Mouse (Mus musculus): ENCODE data around the gene Tars2. TPM values are rescaled to one million over a fixed set of nuclear protein-coding genes. Genes with fewer than 3 reads are reported as not detected.
"Not testable (repeated sequence)": the region's sequence is repeated elsewhere in the genome, so short reads cannot be mapped to it uniquely, and the experiment has no call there.

Tars2 gene
- 47.3 and 58.4 TPM in 2 replicates for polyA plus RNA-seq (2015; fragmentation: Nextera tagmentation; extraction: Ambion mirVana)

DNA sequence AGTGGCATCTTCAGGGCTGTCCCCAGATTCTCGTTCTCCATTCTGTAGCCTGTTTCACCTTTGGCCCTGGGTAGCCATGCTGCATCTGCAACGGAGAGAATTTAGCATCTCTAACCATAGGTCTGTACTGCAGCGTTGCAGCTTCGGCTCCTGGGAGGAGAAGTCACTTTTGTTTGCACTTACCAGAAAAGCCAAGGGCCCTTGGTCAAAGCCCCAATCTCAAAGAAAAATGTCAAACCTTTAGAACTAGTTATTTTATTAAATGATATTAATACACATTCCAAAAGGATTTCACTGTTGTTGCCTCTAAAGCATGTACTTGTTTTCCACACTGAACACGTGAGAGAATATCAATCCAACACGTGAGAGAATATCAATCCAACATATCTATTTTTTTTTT is at the start of gene Tars2:
Gene Tars2 (minus strand): TSS at position 101 of the 400 bp plus-strand sequence.
- no peaks in the 10 kb centered on the region for H3K9me3 ChIP-seq (replicated peaks)
- no peak for ATAC-seq (replicated peaks; ENCODE audit: low FRiP score)
- 88% methylated on average over 6 of the region's 6 CpGs for WGBS
- H3K27ac ChIP-seq = no peak within 1 kb of the TSS
- peaks cover 22% of the 10 kb centered on the region for H3K36me3 ChIP-seq
- no peak within 1 kb of the TSS for H3K4me3 ChIP-seq (replicated peaks)
- no peaks in the 10 kb centered on the region for H3K27me3 ChIP-seq
- peaks cover 4% of the 10 kb centered on the region; the same call in 1 of the 2 replicates for H3K4me1 ChIP-seq
- no peak within 1 kb of the TSS for H3K9ac ChIP-seq
- no peak within 1 kb of the TSS for H3K4me2 ChIP-seq

- no peak overlapping the region for H3K4me3 ChIP-seq (replicated peaks)
- no peak overlapping the region for H3K9ac ChIP-seq
- 44% methylated on average over 2 of the region's 2 CpGs for WGBS
- no peaks in the 10 kb centered on the region for H3K4me1 ChIP-seq
- peaks cover 20% of the 10 kb centered on the region for H3K36me3 ChIP-seq
- H3K4me2 ChIP-seq = no peak overlapping the region
- no peaks in the 10 kb centered on the region for H3K27me3 ChIP-seq
- H3K27ac ChIP-seq = no peak overlapping the region
- H3K9me3 ChIP-seq (replicated peaks) = no peaks in the 10 kb centered on the region
- ATAC-seq (replicated peaks; ENCODE audit: low FRiP score) = no peak
These were observed 48.4 kb upstream of the Tars2 start for GRCm38 (mm10) chr3:95808384-95808783.

DNA sequence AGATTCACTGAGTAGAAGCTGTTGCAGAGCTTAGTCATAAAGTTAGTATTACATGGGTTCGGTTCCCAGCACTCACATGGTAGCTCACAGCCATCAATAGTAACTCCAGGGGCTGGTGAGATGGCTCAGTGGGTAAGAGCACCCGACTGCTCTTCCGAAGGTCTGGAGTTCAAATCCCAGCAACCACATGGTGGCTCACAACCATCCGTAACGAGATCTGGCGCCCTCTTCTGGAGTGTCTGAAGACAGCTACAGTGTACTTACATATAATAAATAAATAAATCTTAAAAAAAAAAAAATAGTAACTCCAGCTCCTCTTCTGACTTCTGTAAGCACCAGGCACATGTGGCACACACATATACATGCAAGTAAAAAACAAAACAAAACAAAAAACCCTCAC is 47.6 kb upstream of the Tars2 start:
- not testable (repeated sequence) for H3K27me3 ChIP-seq; H3K4me1 ChIP-seq; H3K4me2 ChIP-seq; H3K27ac ChIP-seq; H3K9me3 ChIP-seq (replicated peaks); ATAC-seq (replicated peaks; ENCODE audit: low FRiP score); H3K9ac ChIP-seq; H3K4me3 ChIP-seq (replicated peaks)
- peaks cover 23% of the 10 kb centered on the region for H3K36me3 ChIP-seq
- 91% methylated on average over 6 of the region's 6 CpGs for WGBS

DNA sequence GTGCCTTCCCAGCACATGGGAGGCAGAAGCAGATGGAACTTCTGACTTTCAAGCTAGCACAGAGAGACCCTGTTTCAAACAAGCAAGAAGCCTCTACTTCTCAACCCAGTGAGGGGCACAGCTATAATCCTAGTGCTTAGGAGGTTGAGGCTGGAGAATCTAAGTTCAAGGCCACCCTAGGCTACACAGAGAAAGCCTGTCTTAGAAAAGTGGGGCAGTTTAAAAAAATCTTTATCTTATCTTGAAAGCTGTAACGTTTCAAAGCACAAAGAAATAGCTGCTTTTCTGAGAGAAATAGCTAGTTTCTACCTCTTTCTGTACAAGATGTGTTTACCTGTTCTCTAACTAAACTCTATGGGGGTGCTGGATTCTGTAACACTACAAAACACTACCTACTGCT is 46.7 kb upstream of the Tars2 start:
- H3K9me3 ChIP-seq (replicated peaks) = no peaks in the 10 kb centered on the region
- H3K4me2 ChIP-seq = no peak overlapping the region
- H3K9ac ChIP-seq = no peak overlapping the region
- ATAC-seq (replicated peaks; ENCODE audit: low FRiP score) = no peak
- no peak overlapping the region for H3K4me3 ChIP-seq (replicated peaks)
- no peak overlapping the region for H3K27ac ChIP-seq
- H3K27me3 ChIP-seq = no peaks in the 10 kb centered on the region
- peaks cover 23% of the 10 kb centered on the region for H3K36me3 ChIP-seq
- no peaks in the 10 kb centered on the region for H3K4me1 ChIP-seq
- 77% methylated on average over 1 of the region's 1 CpGs for WGBS

DNA sequence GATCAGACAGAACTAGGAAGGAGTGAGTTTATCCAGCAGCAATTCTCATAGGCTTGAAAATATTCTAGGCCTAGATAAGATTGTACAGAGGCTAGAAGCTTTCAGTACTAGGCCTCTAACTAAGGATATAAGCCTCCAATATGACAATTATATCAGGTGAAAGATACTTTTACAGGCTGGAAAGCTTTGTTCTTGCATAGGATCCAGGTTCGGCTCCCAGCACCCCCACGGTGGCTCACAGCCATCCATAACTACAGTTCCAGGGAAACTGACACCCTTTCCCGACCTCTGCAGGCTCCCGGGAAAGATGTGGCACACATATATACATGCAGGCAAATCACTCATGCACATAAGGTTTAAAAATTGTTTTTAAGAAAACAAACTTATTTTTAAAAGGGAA is 43.8 kb upstream of the Tars2 start:
- Histone ChIP-seq H3K4me2 (no peak overlapping the region), H3K27ac (no peak overlapping the region), H3K9ac (no peak overlapping the region), H3K9me3 (replicated peaks) (no peaks in the 10 kb centered on the region), H3K4me1 (no peaks in the 10 kb centered on the region), H3K27me3 (no peaks in the 10 kb centered on the region), H3K36me3 (peaks cover 26% of the 10 kb centered on the region), H3K4me3 (replicated peaks) (no peak overlapping the region)
- no peak for ATAC-seq (replicated peaks; ENCODE audit: low FRiP score)
- WGBS = 94% methylated on average over 4 of the region's 4 CpGs

- 82% methylated on average over 4 of the region's 4 CpGs for WGBS
- Histone ChIP-seq H3K27me3 (no peaks in the 10 kb centered on the region), H3K27ac (no peak overlapping the region), H3K36me3 (peaks cover 8% of the 10 kb centered on the region; the same call in 1 of the 2 replicates), H3K4me3 (replicated peaks) (no peak overlapping the region), H3K4me2 (no peak overlapping the region), H3K9ac (no peak overlapping the region), H3K9me3 (replicated peaks) (no peaks in the 10 kb centered on the region), H3K4me1 (0 out of 2 replicates have a peak, but pooled peaks cover 3% of the 10 kb centered on the region)
- ATAC-seq (replicated peaks; ENCODE audit: low FRiP score) = no peak
These were observed 38.8 kb upstream of the Tars2 start for GRCm38 (mm10) chr3:95798756-95799155.

DNA sequence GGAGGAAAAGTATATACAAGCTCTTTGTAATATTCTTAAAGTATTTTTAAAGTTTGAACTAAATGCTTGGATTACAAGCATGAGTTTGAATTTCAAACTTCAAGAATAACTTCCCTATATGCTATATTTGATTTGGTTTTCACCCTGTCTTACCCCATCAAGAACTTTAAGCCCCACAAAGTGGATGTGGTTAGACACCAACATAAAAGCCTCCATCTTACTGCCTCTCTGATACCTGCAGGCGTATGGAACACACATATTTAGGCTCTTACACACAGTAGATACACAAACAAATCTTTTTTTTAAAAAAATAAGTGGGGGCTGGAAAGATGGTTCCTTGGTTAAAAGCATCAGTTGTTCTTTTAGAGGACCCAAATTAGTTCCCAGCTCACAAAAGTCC is 34.3 kb upstream of the Tars2 start:
- Histone ChIP-seq H3K27ac (no peak overlapping the region), H3K9me3 (replicated peaks) (no peaks in the 10 kb centered on the region), H3K27me3 (no peaks in the 10 kb centered on the region), H3K4me3 (replicated peaks) (no peak overlapping the region), H3K9ac (no peak overlapping the region), H3K4me1 (peaks cover 8% of the 10 kb centered on the region; the same call in 1 of the 2 replicates), H3K4me2 (no peak overlapping the region), H3K36me3 (0 out of 2 replicates have a peak, but pooled peaks cover 2% of the 10 kb centered on the region)
- WGBS = 85% methylated on average over 1 of the region's 1 CpGs
- ATAC-seq (replicated peaks; ENCODE audit: low FRiP score) = no peak

- no peaks in the 10 kb centered on the region for H3K27me3 ChIP-seq
- 0 out of 2 replicates have a peak, but pooled peaks cover 7% of the 10 kb centered on the region for H3K36me3 ChIP-seq
- no peak overlapping the region for H3K4me2 ChIP-seq
- H3K9me3 ChIP-seq (replicated peaks) = no peaks in the 10 kb centered on the region
- no peak for ATAC-seq (replicated peaks; ENCODE audit: low FRiP score)
- H3K4me3 ChIP-seq (replicated peaks) = no peak overlapping the region
- H3K27ac ChIP-seq = no peak overlapping the region
- peaks cover 8% of the 10 kb centered on the region; the same call in 1 of the 2 replicates for H3K4me1 ChIP-seq
- no peak overlapping the region for H3K9ac ChIP-seq
- WGBS = 65% methylated on average over 2 of the region's 2 CpGs
These were observed 33.7 kb upstream of the Tars2 start for GRCm38 (mm10) chr3:95793662-95794061.

DNA sequence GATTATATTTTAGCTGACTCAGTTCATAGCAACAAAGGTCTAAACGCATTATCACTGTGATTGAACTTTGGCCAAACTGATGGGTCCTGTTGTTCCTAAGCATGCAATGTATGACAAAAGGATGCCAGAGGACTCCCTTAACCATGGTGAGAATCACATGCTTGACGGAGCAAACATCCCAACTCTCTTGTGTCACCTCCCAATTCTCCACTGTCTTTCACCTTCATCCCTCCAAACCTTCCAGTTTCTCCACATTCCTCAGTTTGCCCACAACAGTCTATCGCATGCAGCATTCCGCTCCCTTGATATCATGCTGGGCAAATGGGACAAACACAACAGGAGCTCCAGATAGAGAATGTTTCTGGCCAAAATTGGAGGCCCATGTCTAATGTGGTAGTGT is 25.5 kb upstream of the Tars2 start:
- Histone ChIP-seq H3K36me3 (peaks cover 81% of the 10 kb centered on the region), H3K9ac (no peak overlapping the region), H3K9me3 (replicated peaks) (no peaks in the 10 kb centered on the region), H3K4me2 (no peak overlapping the region), H3K27me3 (no peaks in the 10 kb centered on the region), H3K4me3 (replicated peaks) (no peak overlapping the region), H3K4me1 (no peaks in the 10 kb centered on the region), H3K27ac (no peak overlapping the region)
- ATAC-seq (replicated peaks; ENCODE audit: low FRiP score) = no peak
- WGBS = 91% methylated on average over 4 of the region's 4 CpGs

DNA sequence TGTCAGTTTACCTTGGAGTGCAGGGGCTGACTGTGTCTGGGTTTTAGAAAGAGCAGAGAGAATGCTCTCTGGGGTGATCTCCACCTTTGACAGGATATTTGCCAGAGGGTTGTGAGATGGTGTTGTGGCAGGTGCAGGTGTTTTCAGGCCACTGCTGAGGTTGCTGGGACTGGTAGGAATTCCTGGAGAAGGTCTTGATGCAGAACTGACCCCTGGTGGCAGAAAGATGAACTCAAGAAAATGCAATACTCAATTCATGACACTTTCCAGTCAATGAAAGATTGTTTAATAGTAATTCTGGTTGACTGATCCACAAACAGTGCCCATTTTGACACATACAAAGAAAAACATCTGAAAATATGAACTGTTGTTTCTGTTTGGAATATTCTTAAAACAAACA is 12.0 kb upstream of the Tars2 start:
- Histone ChIP-seq H3K4me1 (no peaks in the 10 kb centered on the region), H3K4me2 (no peak overlapping the region), H3K4me3 (replicated peaks) (no peak overlapping the region), H3K27me3 (no peaks in the 10 kb centered on the region), H3K9ac (no peak overlapping the region), H3K27ac (no peak overlapping the region), H3K36me3 (peaks cover 87% of the 10 kb centered on the region), H3K9me3 (replicated peaks) (no peaks in the 10 kb centered on the region)
- ATAC-seq (replicated peaks; ENCODE audit: low FRiP score) = no peak

- peaks cover 73% of the 10 kb centered on the region for H3K36me3 ChIP-seq
- no peaks in the 10 kb centered on the region for H3K27me3 ChIP-seq
- H3K4me3 ChIP-seq (replicated peaks) = no peak overlapping the region
- no peak for ATAC-seq (replicated peaks; ENCODE audit: low FRiP score)
- H3K4me1 ChIP-seq = no peaks in the 10 kb centered on the region
- no peak overlapping the region for H3K4me2 ChIP-seq
- H3K27ac ChIP-seq = no peak overlapping the region
- no peak overlapping the region for H3K9ac ChIP-seq
- H3K9me3 ChIP-seq (replicated peaks) = no peaks in the 10 kb centered on the region
- WGBS = 92% methylated on average over 10 of the region's 10 CpGs
These were observed 5.5 kb upstream of the Tars2 start for GRCm38 (mm10) chr3:95765534-95765933.

- WGBS = 88% methylated on average over 10 of the region's 10 CpGs
- Histone ChIP-seq H3K27ac (no peak overlapping the region), H3K27me3 (no peaks in the 10 kb centered on the region), H3K4me1 (no peaks in the 10 kb centered on the region), H3K9me3 (replicated peaks) (no peaks in the 10 kb centered on the region), H3K4me2 (no peak overlapping the region), H3K4me3 (replicated peaks) (no peak overlapping the region), H3K36me3 (peaks cover 59% of the 10 kb centered on the region), H3K9ac (no peak overlapping the region)
- ATAC-seq (replicated peaks; ENCODE audit: low FRiP score) = no peak
These were observed 3.8 kb upstream of the Tars2 start for GRCm38 (mm10) chr3:95763811-95764210.

GRCm38 (mm10) chr3:95762961-95763360 is 3.0 kb upstream of the Tars2 start:
- H3K27ac ChIP-seq = no peak overlapping the region
- H3K9ac ChIP-seq = no peak overlapping the region
- H3K27me3 ChIP-seq = no peaks in the 10 kb centered on the region
- peaks cover 50% of the 10 kb centered on the region for H3K36me3 ChIP-seq
- H3K4me1 ChIP-seq = no peaks in the 10 kb centered on the region
- no peak overlapping the region for H3K4me3 ChIP-seq (replicated peaks)
- no peaks in the 10 kb centered on the region for H3K9me3 ChIP-seq (replicated peaks)
- ATAC-seq (replicated peaks; ENCODE audit: low FRiP score) = no peak
- WGBS = 60% methylated on average over 6 of the region's 6 CpGs
- no peak overlapping the region for H3K4me2 ChIP-seq

All from kidney, embryonic 15.5 days (tissue).